Mouse (Mus musculus) intestine, postnatal 0 days (tissue): Measurements from ENCODE around the gene Zcchc14. TPM values are rescaled to one million over a fixed set of nuclear protein-coding genes. Genes with fewer than 3 reads are reported as not detected.

Source experiments
- ATAC-seq: fragments of 200-750 bp; cut with Nextera tagmentation; 2 replicates; pipeline ENCODE4 v1.8.0; 2017; ENCODE audit warnings: mild to moderate bottlenecking, moderate TSS enrichment, moderate library complexity
- H3K27ac ChIP-seq: fragments of 300-500 bp; sonication (generic); 2 replicates; pipeline ENCODE4 v1.5.1; 2014; ENCODE audit warnings: mild to moderate bottlenecking, low read depth, low read length, moderate library complexity
- H3K27me3 ChIP-seq: fragments of 300-500 bp; sonication (generic); replicated peaks from 2 replicates; pipeline ENCODE4 v1.6.1; 2014; ENCODE audit warnings: low read length, mixed read lengths; ENCODE audit not compliant: control insufficient read depth, insufficient read depth
- H3K36me3 ChIP-seq: fragments of 300-500 bp; sonication (generic); 2 replicates; pipeline ENCODE4 v1.6.1; 2014; ENCODE audit warnings: mild to moderate bottlenecking, moderate library complexity; ENCODE audit not compliant: control insufficient read depth, insufficient read depth
- H3K4me1 ChIP-seq: fragments of 300-500 bp; sonication (generic); replicated peaks from 2 replicates; pipeline ENCODE4 v1.6.1; 2014; ENCODE audit warnings: antibody characterized with exemption, low read length, mixed read lengths; ENCODE audit not compliant: control insufficient read depth, insufficient read depth
- H3K4me2 ChIP-seq: fragments of 300-500 bp; sonication (generic); replicated peaks from 2 replicates; pipeline ENCODE4 v1.6.1; 2014; ENCODE audit warnings: low read depth, mild to moderate bottlenecking, moderate library complexity
- H3K4me3 ChIP-seq: fragments of 300-500 bp; sonication (generic); 2 replicates; pipeline ENCODE4 v1.5.1; 2014; ENCODE audit warnings: low read depth, low read length
- H3K9ac ChIP-seq: fragments of 300-500 bp; sonication (generic); 2 replicates; pipeline ENCODE4 v1.6.1; 2014; ENCODE audit warnings: mild to moderate bottlenecking, low read depth, low read length
- H3K9me3 ChIP-seq: fragments of 300-500 bp; sonication (generic); 2 replicates; pipeline ENCODE4 v1.6.1; 2016; ENCODE audit warnings: mixed run types; ENCODE audit not compliant: control insufficient read depth
- CTCF ChIP-seq: sonication (generic); IDR thresholded peaks from 2 replicates; pipeline ENCODE4 v1.5.1; 2016; ENCODE audit warnings: low read depth, mild to moderate bottlenecking, control low read depth, antibody characterized with exemption, moderate library complexity
- WGBS: fragments of 180-500 bp; shearing (Covaris S2); extraction: QIAGEN DNeasy Blood & Tissue Kit; methylation state at CpG from one replicate; pipeline ENCODE4 v1.1.7; 2014; 5-methylcytosine and 5-hydroxymethylcytosine counted together
- polyA plus RNA-seq: library from polyadenylated mRNA; unstranded; fragments of >200 nt; fragmentation: Nextera tagmentation; extraction: Ambion mirVana; gene quantifications from 2 replicates; pipeline ENCODE4 v1.2.1, GENCODE M21; 2015

The Zcchc14 gene
- polyA plus RNA-seq, 1 experiment from 2014 or later, result 6.9 TPM

DNA sequence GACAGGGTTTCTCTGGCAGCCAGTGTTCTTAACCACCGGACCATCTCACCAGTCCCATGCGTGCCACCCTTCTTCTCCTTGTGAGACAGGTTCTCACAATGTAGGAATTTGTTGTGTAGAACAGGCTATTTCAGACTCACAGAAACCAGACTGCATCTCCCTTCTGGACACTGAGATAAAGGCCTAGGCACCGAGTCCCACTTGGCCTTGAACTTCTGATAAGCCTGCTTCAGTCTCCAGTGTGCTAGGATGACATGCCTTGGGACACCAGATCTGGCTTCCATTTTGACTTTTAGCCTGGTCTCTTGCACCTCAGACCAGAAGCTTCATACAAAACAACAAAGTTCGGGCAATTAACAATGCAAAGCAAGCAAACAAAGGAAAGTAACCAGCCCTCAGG is 64.0 kb downstream of the Zcchc14 start:
- WGBS, result 86% methylated on average over 4 of the region's 4 CpGs
- no peaks in the 10 kb centered on the region for H3K27me3 ChIP-seq
- TF ChIP-seq CTCF, result no peak
- H3K4me3 ChIP-seq, result no peak overlapping the region
- H3K36me3 ChIP-seq, result peaks cover 7% of the 10 kb centered on the region
- H3K9ac ChIP-seq, result no peak overlapping the region
- H3K27ac ChIP-seq, result no peak overlapping the region
- peaks cover 14% of the 10 kb centered on the region for H3K4me1 ChIP-seq
- ATAC-seq, result no peak
- H3K4me2 ChIP-seq, result no peak overlapping the region
- H3K9me3 ChIP-seq, result no peaks in the 10 kb centered on the region

DNA sequence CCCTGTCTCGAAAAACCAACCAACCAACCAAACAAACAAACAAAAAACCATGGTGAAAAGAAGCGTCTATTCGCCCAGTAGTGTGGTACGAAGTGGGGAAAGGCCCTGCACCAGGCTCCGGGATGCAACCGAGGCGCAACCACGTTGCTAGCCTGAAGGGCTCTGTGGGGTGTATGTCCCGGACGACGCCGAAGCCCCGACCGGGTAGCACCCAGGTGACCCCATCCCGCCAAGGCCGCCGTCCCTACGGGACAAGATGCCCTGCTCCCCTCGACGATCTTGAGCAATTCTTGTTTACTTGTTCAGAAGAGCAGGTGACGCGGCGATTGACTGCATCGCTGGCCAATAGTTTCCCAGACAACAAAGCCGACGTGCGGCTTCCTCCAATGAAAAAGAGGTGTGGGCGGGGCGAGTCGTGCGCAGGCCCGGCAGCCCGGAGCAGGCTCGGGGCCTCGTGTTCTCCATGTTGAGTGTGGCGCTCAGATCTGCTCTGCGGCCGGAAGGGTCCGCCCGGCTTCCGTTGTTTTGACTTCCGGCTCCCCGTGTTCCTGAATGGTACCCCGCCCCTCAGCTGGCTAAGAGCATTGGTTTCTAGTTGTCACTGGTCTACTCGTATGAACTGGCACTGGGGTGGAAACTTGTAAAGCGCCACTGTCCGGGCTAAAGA is 67.4 kb downstream of the Zcchc14 start:
- WGBS, result under 1% methylated on average over 47 of the region's 47 CpGs
- no peak for TF ChIP-seq CTCF
- Histone ChIP-seq H3K27ac (peak overlapping the region; percentile 70), H3K4me1 (0 out of 2 replicates have a peak, but pooled peaks cover 6% of the 10 kb centered on the region), H3K9ac (peak overlapping the region; percentile 62), H3K4me3 (peak overlapping the region; percentile 57), H3K4me2 (peak overlapping the region; percentile 76), H3K36me3 (no peaks in the 10 kb centered on the region), H3K9me3 (no peaks in the 10 kb centered on the region), H3K27me3 (no peaks in the 10 kb centered on the region)
- peak; percentile 91 for ATAC-seq

DNA sequence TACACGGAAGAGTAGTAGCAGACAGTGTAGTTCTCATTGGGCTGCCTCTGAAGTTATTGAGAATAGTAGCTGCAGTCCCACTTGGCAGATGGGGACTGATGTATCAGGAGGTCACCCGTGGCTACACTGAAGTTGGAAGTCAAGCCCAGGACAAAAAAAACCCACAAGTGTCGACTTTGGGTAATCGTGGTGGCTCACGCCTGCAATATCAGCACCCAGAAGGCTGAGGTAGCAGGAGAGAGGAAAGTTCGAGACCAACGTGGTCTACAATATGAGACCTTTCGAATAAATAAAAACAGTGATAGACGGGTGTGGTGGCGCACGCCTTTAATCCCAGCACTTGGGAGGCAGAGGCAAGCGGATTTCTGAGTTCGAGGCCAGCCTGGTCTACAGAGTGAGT is 68.0 kb downstream of the Zcchc14 start:
- Histone ChIP-seq H3K4me1 (0 out of 2 replicates have a peak, but pooled peaks cover 6% of the 10 kb centered on the region), H3K36me3 (no peaks in the 10 kb centered on the region), H3K9me3 (no peaks in the 10 kb centered on the region), H3K9ac (peak overlapping the region; percentile 62; the same call in 1 of the 2 replicates), H3K27ac (no peak overlapping the region), H3K4me2 (peak overlapping the region; percentile 76), H3K4me3 (peak overlapping the region; percentile 57), H3K27me3 (no peaks in the 10 kb centered on the region)
- WGBS, result 41% methylated on average over 12 of the region's 13 CpGs
- no peak for TF ChIP-seq CTCF
- no peak for ATAC-seq

DNA sequence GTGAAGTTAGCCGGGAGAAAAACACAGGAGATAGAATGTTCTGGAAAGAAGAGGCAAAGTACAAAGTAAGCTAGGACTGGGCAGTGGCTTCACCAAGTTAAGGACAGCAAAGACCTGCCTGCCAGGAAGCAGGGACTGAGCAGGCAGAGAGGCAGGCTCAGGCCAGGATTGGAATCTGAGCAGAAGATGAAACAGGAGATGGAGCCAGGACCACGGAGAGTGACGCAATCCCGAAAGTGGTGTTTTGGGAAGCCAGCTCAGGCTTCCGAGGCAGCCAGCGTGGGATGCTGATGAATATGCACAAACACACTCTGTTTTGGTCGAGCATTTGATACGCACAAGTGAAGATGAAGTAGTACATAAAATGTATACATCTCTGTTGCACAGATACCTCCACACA is 69.0 kb downstream of the Zcchc14 start:
- H3K9ac ChIP-seq, result no peak overlapping the region
- no peaks in the 10 kb centered on the region for H3K9me3 ChIP-seq
- no peaks in the 10 kb centered on the region for H3K27me3 ChIP-seq
- no peak overlapping the region for H3K4me2 ChIP-seq
- peaks cover 4% of the 10 kb centered on the region; the same call in 1 of the 2 replicates for H3K4me1 ChIP-seq
- no peak overlapping the region for H3K4me3 ChIP-seq
- no peaks in the 10 kb centered on the region for H3K36me3 ChIP-seq
- no peak for ATAC-seq
- TF ChIP-seq CTCF, result no peak
- 49% methylated on average over 8 of the region's 8 CpGs for WGBS
- H3K27ac ChIP-seq, result no peak overlapping the region

DNA sequence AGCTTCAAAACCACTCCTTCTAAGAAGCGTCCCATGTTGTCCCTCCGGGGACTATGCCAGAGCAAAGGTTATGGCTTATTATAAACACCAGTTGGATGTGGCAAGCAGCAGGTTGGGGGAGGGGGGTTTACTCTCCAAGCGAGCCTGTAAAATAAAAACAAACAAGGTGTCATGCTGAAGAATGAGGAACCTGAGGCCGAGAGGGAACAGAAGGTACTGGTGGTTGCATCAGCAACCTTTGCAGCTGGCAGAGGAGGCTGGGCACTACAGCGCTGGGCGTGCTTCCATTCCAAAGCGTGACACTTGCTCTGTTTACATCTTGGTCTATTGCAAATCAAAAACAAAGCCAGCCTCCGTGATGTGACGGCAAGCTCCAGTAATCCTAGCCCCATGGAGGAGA is 72.2 kb downstream of the Zcchc14 start:
- H3K27ac ChIP-seq, result no peak overlapping the region
- TF ChIP-seq CTCF, result no peak
- no peak overlapping the region for H3K4me3 ChIP-seq
- no peak overlapping the region for H3K4me2 ChIP-seq
- H3K36me3 ChIP-seq, result no peaks in the 10 kb centered on the region
- no peaks in the 10 kb centered on the region for H3K27me3 ChIP-seq
- 12% methylated on average over 9 of the region's 9 CpGs for WGBS
- peaks cover 4% of the 10 kb centered on the region for H3K4me1 ChIP-seq
- H3K9ac ChIP-seq, result no peak overlapping the region
- peak; percentile 26 for ATAC-seq
- H3K9me3 ChIP-seq, result no peaks in the 10 kb centered on the region

DNA sequence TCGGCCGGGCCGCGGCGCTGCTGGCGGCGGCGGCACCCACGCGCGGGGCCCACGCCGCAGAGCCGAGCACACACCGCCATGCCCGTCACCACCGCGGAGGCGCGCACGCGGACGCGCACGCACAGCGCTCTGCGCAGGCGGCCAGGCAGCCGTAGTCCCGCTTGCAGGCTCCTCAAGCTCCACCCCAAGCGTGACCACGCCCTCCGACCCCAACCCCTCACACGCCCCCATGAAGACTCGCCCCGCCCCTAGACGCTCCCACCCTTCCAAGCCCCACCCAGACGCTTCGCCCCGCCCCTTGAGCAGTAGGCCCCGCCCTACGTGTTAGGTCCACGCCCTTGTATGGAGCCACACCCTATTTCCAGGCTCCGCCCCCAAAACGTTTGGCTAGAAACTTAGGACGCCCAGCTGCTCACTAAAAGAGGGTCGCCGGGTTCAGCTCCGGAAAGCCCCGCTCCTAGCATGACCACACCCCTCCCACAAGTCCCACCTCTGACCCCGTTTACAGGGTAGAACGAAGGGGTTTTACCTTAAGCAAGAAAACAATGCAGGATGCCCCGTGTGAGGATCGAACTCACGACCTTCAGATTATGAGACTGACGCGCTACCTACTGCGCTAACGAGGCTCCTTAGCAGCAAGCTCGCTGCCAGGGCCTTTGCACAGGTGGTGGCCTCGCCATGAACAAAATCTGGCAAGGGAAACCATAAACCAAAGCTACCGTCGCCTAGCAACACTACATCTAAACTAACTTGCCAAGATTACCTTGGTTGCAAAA is 73.8 kb downstream of the Zcchc14 start, which contains the start of gene Fbxo31:
Gene Fbxo31 (minus strand): TSS at position 131 of the 776 bp plus-strand sequence.
- no peak for TF ChIP-seq CTCF
- no peaks in the 10 kb centered on the region for H3K36me3 ChIP-seq
- H3K4me3 ChIP-seq, result peak within 1 kb of the TSS; percentile 78
- peak within 1 kb of the TSS; percentile 43 for H3K9ac ChIP-seq
- H3K27me3 ChIP-seq, result no peaks in the 10 kb centered on the region
- peak; percentile 91 for ATAC-seq
- peaks cover 4% of the 10 kb centered on the region for H3K4me1 ChIP-seq
- peak within 1 kb of the TSS; percentile 87 for H3K4me2 ChIP-seq
- no peaks in the 10 kb centered on the region for H3K9me3 ChIP-seq
- H3K27ac ChIP-seq, result peak within 1 kb of the TSS; percentile 74
- WGBS, result under 1% methylated on average over 49 of the region's 63 CpGs
